Mouse (Mus musculus): Measurements from ENCODE around the gene Olfr1233. TPM values are rescaled to one million over a fixed set of nuclear protein-coding genes. Genes with fewer than 3 reads are reported as not detected.

The Olfr1233 gene
- polyA plus RNA-seq (2012; rRNA removed), result not detected in 2 replicates

- TF ChIP-seq CTCF (IDR thresholded peaks at IDR 0.05; ENCODE audit: extremely low read depth, insufficient read depth, insufficient read length, insufficient replicate concordance) (no peak), POLR2A (IDR thresholded peaks at IDR 0.05; ENCODE audit: low read depth, low read length) (no peak)
- DNase-seq (ENCODE audit: low read depth in 1 of 2, low spot score in 2 of 2), result no peak
- no peaks in the 10 kb centered on the region for H3K4me1 ChIP-seq (ENCODE audit: control insufficient read depth, insufficient read depth, insufficient read length)
- no peaks in the 10 kb centered on the region for H3K36me3 ChIP-seq (ENCODE audit: control insufficient read depth, insufficient read depth, low read length)
- no peaks in the 10 kb centered on the region for H3K27me3 ChIP-seq (ENCODE audit: control insufficient read depth, insufficient read depth, low read length)
- H3K4me3 ChIP-seq (ENCODE audit: extremely low read depth, insufficient read depth, insufficient read length), result no peak within 1 kb of the TSS
- H3K27ac ChIP-seq (ENCODE audit: insufficient read depth, low read length), result no peak within 1 kb of the TSS
These were observed at the start of gene Olfr1233 for GRCm38 (mm10) chr2:89342298-89342697. Gene Olfr1233, minus strand, starts transcription at chr2:89342398.

- H3K36me3 ChIP-seq (ENCODE audit: control insufficient read depth, insufficient read depth, low read length), result no peaks in the 10 kb centered on the region
- WGBS, result 85% methylated on average over 4 of the region's 4 CpGs
- H3K27ac ChIP-seq (ENCODE audit: insufficient read depth, low read length), result no peak within 1 kb of the TSS
- no peak within 1 kb of the TSS for H3K4me3 ChIP-seq (ENCODE audit: extremely low read depth, insufficient read depth, insufficient read length)
- H3K27me3 ChIP-seq (ENCODE audit: control insufficient read depth, insufficient read depth, low read length), result no peaks in the 10 kb centered on the region
- H3K4me1 ChIP-seq (ENCODE audit: control insufficient read depth, insufficient read depth, insufficient read length), result no peaks in the 10 kb centered on the region
- no peak for TF ChIP-seq POLR2A (IDR thresholded peaks at IDR 0.05; ENCODE audit: low read depth, low read length)
- TF ChIP-seq CTCF (IDR thresholded peaks at IDR 0.05; ENCODE audit: extremely low read depth, insufficient read depth, insufficient read length, insufficient replicate concordance), result no peak
- no peak for DNase-seq (ENCODE audit: low read depth in 1 of 2, low spot score in 2 of 2)
These were observed 22.6 kb upstream of the Olfr1233 start, which contains the start of gene Olfr1234 for GRCm38 (mm10) chr2:89364765-89365164. Gene Olfr1234, minus strand, starts transcription at chr2:89364865.

GRCm38 (mm10) chr2:89329575-89329974, 12.6 kb downstream of the Olfr1233 start, which contains the start of gene Olfr1232:
Gene Olfr1232, minus strand, starts transcription at chr2:89329675.
- H3K27ac ChIP-seq (ENCODE audit: insufficient read depth, low read length), result no peak within 1 kb of the TSS
- no peak within 1 kb of the TSS for H3K4me3 ChIP-seq (ENCODE audit: extremely low read depth, insufficient read depth, insufficient read length)
- H3K36me3 ChIP-seq (ENCODE audit: control insufficient read depth, insufficient read depth, low read length), result no peaks in the 10 kb centered on the region
- no peaks in the 10 kb centered on the region for H3K4me1 ChIP-seq (ENCODE audit: control insufficient read depth, insufficient read depth, insufficient read length)
- H3K27me3 ChIP-seq (ENCODE audit: control insufficient read depth, insufficient read depth, low read length), result no peaks in the 10 kb centered on the region
- DNase-seq (ENCODE audit: low read depth in 1 of 2, low spot score in 2 of 2), result no peak
- TF ChIP-seq CTCF (IDR thresholded peaks at IDR 0.05; ENCODE audit: extremely low read depth, insufficient read depth, insufficient read length, insufficient replicate concordance) (no peak), POLR2A (IDR thresholded peaks at IDR 0.05; ENCODE audit: low read depth, low read length) (no peak)

- Histone ChIP-seq H3K4me3 (ENCODE audit: extremely low read depth, insufficient read depth, insufficient read length) (no peak within 1 kb of the TSS), H3K27ac (ENCODE audit: insufficient read depth, low read length) (no peak within 1 kb of the TSS), H3K36me3 (ENCODE audit: control insufficient read depth, insufficient read depth, low read length) (no peaks in the 10 kb centered on the region), H3K27me3 (ENCODE audit: control insufficient read depth, insufficient read depth, low read length) (no peaks in the 10 kb centered on the region), H3K4me1 (ENCODE audit: control insufficient read depth, insufficient read depth, insufficient read length) (no peaks in the 10 kb centered on the region)
- DNase-seq (ENCODE audit: low read depth in 1 of 2, low spot score in 2 of 2), result no peak
- no peak for TF ChIP-seq CTCF (IDR thresholded peaks at IDR 0.05; ENCODE audit: extremely low read depth, insufficient read depth, insufficient read length, insufficient replicate concordance)
- TF ChIP-seq POLR2A (IDR thresholded peaks at IDR 0.05; ENCODE audit: low read depth, low read length), result no peak
- 76% methylated on average over 2 of the region's 2 CpGs for WGBS
These were observed 35.2 kb downstream of the Olfr1233 start, which contains the start of gene Olfr1231 for GRCm38 (mm10) chr2:89306974-89307373. Gene Olfr1231, minus strand, starts transcription at chr2:89307074.

GRCm38 (mm10) chr2:89297168-89297567, 45.0 kb downstream of the Olfr1233 start, which contains the start of gene Olfr1230:
Gene Olfr1230, minus strand, starts transcription at chr2:89297268.
- Histone ChIP-seq H3K36me3 (ENCODE audit: control insufficient read depth, insufficient read depth, low read length) (no peaks in the 10 kb centered on the region), H3K27ac (ENCODE audit: insufficient read depth, low read length) (no peak within 1 kb of the TSS), H3K4me3 (ENCODE audit: extremely low read depth, insufficient read depth, insufficient read length) (no peak within 1 kb of the TSS), H3K4me1 (ENCODE audit: control insufficient read depth, insufficient read depth, insufficient read length) (no peaks in the 10 kb centered on the region), H3K27me3 (ENCODE audit: control insufficient read depth, insufficient read depth, low read length) (no peaks in the 10 kb centered on the region)
- TF ChIP-seq CTCF (IDR thresholded peaks at IDR 0.05; ENCODE audit: extremely low read depth, insufficient read depth, insufficient read length, insufficient replicate concordance) (no peak), POLR2A (IDR thresholded peaks at IDR 0.05; ENCODE audit: low read depth, low read length) (no peak)
- WGBS, result 94% methylated on average over 1 of the region's 1 CpGs
- DNase-seq (ENCODE audit: low read depth in 1 of 2, low spot score in 2 of 2), result no peak

GRCm38 (mm10) chr2:89287914-89288313, 54.3 kb downstream of the Olfr1233 start, which contains the start of gene Olfr1229:
Gene Olfr1229, minus strand, starts transcription at chr2:89288014.
- DNase-seq (ENCODE audit: low read depth in 1 of 2, low spot score in 2 of 2), result no peak
- no peak within 1 kb of the TSS for H3K27ac ChIP-seq (ENCODE audit: insufficient read depth, low read length)
- no peaks in the 10 kb centered on the region for H3K27me3 ChIP-seq (ENCODE audit: control insufficient read depth, insufficient read depth, low read length)
- no peaks in the 10 kb centered on the region for H3K36me3 ChIP-seq (ENCODE audit: control insufficient read depth, insufficient read depth, low read length)
- 77% methylated on average over 2 of the region's 2 CpGs for WGBS
- no peak within 1 kb of the TSS for H3K4me3 ChIP-seq (ENCODE audit: extremely low read depth, insufficient read depth, insufficient read length)
- H3K4me1 ChIP-seq (ENCODE audit: control insufficient read depth, insufficient read depth, insufficient read length), result no peaks in the 10 kb centered on the region
- TF ChIP-seq POLR2A (IDR thresholded peaks at IDR 0.05; ENCODE audit: low read depth, low read length) (no peak), CTCF (IDR thresholded peaks at IDR 0.05; ENCODE audit: extremely low read depth, insufficient read depth, insufficient read length, insufficient replicate concordance) (no peak)

Other genes starting within 250 kb of the Olfr1233 start
- gene Olfr1220, start 235.6 kb downstream of the Olfr1233 start, polyA plus RNA-seq (2012; rRNA removed), result not detected in 2 replicates
- gene Olfr1221, start 225.1 kb downstream of the Olfr1233 start, polyA plus RNA-seq (2012; rRNA removed), result not detected in 2 replicates
- not detected in 2 replicates for gene Olfr1222, start 209.3 kb downstream of the Olfr1233 start, polyA plus RNA-seq (2012; rRNA removed)
- gene Olfr1223, start 190.8 kb downstream of the Olfr1233 start, polyA plus RNA-seq (2012; rRNA removed), result not detected in 2 replicates
- gene Olfr1224-ps1, start 178.3 kb downstream of the Olfr1233 start, polyA plus RNA-seq (2012; rRNA removed), result not detected in 2 replicates
- gene Olfr1225, start 167.7 kb downstream of the Olfr1233 start, polyA plus RNA-seq (2012; rRNA removed), result not detected in 2 replicates
- not detected in 2 replicates for gene Olfr1226, start 142.3 kb downstream of the Olfr1233 start, polyA plus RNA-seq (2012; rRNA removed)
- not detected in 2 replicates for gene Olfr1228, start 88.3 kb downstream of the Olfr1233 start, polyA plus RNA-seq (2012; rRNA removed)
- not detected in 2 replicates for gene Olfr1229, start 54.4 kb downstream of the Olfr1233 start, polyA plus RNA-seq (2012; rRNA removed)
- not detected in 2 replicates for gene Olfr1230, start 45.1 kb downstream of the Olfr1233 start, polyA plus RNA-seq (2012; rRNA removed)
- gene Olfr1231, start 35.3 kb downstream of the Olfr1233 start, polyA plus RNA-seq (2012; rRNA removed), result not detected in 2 replicates
- gene Olfr1232, start 12.7 kb downstream of the Olfr1233 start, polyA plus RNA-seq (2012; rRNA removed), result not detected in 2 replicates
- gene Olfr1234, start 22.5 kb upstream of the Olfr1233 start, polyA plus RNA-seq (2012; rRNA removed), result not detected in 2 replicates
- not detected in 2 replicates for gene Olfr1238, start 67.3 kb upstream of the Olfr1233 start, polyA plus RNA-seq (2012; rRNA removed)
- not detected in 2 replicates for gene Olfr1239, start 78.0 kb upstream of the Olfr1233 start, polyA plus RNA-seq (2012; rRNA removed)
- gene Olfr1240, start 100.6 kb upstream of the Olfr1233 start, polyA plus RNA-seq (2012; rRNA removed), result not detected in 2 replicates
- gene Olfr1241, start 144.7 kb upstream of the Olfr1233 start, polyA plus RNA-seq (2012; rRNA removed), result not detected in 2 replicates
- gene Olfr1242, start 155.9 kb upstream of the Olfr1233 start, polyA plus RNA-seq (2012; rRNA removed), result not detected in 2 replicates
- not detected in 2 replicates for gene Olfr1243, start 189.1 kb upstream of the Olfr1233 start, polyA plus RNA-seq (2012; rRNA removed)
- not detected in 2 replicates for gene Olfr1245, start 236.0 kb upstream of the Olfr1233 start, polyA plus RNA-seq (2012; rRNA removed)

Data from spleen, adult 2 months (tissue).